Mouse (Mus musculus): Measurements from ENCODE around the gene Rab42.
"Not testable (repeated sequence)": the region's sequence is repeated elsewhere in the genome, so short reads cannot be mapped to it uniquely, and the experiment has no call there.

Gene Rab42

DNA sequence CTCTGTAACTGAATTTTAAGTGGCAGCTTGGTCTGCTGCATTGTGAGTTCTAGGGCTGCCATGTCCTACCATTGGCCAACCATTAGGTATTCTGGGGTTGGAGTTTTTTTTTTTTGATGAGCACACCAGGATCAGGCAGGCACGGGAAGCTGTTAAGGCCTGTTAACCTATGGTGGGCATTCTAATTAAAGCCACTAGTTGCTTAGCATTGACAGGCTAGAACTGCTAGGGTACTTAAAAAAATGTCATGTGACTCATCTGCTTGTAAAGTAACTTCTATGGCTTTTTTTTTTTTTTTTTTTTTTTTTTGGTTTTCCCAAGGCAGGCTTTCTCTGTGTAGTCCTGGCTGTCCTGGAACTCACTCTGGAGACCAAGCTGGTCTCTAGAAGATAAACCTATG lies 8.0 kb upstream of the Rab42 start:
- DNase-seq, result no peak

DNA sequence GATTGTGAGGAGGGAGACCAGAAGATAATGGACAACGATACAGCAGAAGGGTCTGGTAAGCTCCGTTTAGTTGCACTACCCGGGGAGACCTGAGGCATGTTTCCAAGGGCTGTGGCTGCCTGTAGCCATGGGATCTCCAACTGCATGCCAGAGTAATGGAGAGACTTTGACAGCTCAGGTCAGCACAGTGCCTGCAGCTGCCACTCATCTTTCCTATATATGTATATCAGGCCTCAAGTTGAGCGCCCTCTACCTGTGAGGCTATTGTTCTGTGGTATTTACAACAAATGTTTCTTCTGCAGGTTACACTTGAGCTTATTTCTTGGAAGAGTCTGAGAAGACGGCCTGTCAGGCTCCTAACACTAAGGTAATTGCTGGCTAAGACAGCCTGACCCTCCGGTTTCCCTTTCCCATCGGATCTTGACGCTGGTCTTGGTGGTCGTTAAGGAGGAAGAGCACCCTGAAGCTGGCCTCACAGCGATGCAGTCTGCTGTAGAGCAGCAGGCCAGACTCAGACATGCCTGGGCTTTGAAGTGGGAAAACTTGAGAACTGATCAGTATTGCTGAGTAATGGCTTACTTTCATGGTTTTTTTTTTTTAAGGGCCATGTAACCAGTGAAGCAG lies 6.8 kb upstream of the Rab42 start:
- peak; percentile 36 to 63 for DNase-seq

DNA sequence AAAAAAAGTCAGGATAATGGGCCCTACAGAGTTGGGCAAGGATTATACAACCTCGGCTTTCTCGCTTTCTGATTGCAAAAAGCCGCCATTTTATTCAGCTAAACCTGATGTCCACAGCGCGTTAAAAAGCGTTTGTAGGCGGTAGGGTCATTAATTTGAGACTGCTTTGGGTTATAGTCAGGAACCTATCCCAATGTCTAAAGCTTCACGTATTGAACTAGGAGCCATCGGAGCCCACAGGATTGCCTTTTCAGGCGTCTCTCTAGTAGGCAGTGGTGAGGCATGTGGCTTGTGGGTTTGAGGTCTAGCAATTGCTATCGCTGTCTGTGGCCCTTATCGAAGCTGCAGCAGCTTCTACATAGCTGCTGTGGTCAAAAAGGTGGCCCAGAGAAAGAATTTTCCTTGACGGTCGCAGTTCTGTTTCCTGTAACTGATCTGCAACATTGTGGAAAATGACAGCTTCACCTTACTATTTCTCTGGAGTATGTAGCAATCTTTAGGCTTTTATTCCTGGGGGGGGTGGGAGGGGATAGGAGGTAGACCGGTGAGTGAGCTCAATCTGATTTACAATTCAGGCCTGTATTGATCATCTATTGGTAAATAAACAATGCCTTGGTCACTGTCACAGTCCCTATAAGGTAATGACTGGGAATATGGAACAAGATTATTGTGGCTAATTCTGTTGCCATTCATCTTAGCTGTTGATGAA lies 6.1 kb upstream of the Rab42 start:
- peak in 1 of 2 experiments; percentile 10 for DNase-seq

DNA sequence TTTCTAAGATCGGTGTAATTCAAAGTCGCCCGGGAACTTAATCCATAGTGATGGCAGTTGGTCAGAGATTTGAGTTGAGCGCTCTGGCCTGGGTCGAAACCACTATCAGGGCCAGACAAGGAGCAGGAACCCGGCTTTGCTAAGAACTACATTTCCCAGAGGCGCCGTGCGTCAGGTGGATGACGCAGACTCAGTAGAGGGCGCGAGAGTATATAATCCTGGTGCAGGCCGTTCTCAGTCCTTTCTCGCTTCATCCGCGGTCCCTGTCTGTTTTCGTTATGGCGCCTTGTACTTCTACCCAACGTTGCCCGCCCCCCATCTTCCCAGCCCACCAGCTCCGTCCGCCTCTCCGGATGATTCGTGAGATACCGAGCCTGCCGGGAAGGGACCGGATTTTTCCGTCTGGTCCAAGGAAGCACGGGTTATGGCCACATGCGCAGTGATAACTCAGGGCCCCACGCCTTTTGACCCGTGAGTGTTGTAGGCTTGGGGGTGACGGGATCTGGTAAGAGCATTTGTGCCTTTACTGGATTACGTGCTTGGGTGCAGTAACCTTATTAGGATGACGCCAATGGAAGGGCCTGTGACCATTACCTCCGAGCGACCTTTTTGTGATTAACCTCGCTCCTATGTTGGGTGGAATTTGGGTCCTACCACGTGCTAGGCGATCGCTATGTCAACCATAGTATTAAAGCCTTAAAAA lies 5.4 kb upstream of the Rab42 start:
- peak; percentile 92 to 93 for DNase-seq

DNA sequence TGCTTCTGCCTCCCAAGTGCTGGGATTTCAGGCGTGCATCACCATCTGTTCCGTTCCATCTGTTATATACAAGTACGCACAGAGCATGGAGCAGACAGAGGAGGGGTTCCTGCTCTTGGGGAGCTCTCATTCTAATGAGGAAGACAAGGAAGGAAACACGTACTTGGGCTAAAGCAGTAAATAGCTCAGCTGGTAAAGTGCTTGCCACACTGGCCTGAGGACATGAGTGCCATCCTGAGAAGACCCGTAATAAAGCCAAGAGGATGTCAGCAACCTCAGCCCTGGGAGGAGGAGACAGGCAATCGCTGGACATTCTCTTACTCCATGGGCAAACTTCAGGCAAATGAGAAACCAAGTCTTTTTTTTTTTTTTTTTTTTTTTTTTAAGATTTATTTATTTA lies 2.8 kb upstream of the Rab42 start:
- DNase-seq, result no peak

DNA sequence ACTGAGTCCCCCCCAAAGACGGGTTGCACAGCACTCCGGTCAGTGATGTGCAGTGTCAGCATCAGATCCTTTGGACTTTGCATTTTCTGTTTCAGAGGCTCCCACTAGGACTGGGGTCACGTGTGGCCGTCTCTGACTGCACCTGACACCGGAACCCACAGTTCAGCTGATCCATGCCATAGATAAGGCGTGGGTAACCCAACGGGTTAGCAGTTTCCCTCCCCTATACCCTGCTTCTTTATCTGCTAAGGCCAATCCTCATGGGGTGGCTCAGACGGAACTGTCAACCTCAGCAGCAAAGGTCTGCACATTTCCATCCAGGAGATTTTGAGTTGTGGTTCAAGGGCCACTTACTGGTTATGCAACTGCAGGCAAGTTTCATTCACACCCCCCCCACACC lies 2.1 kb upstream of the Rab42 start:
- no peak for DNase-seq

DNA sequence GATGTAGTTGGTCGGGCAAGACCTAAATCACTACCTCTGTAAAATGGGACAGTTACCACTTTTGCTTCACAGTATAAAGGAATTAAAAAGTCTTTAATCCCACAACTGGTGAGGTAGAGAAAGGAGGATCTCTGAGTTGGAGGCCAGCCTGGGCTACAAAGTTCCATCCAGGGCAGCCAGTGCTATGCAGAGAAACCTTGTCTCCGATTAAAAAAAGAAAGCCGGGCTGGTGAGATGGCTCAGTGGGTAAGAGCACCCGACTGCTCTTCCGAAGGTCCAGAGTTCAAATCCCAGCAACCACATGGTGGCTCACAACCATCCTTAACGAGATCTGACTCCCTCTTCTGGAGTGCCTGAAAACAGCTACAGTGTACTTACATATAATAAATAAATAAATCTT lies 299 bp upstream of the Rab42 start:
- not testable (repeated sequence) for DNase-seq

DNA sequence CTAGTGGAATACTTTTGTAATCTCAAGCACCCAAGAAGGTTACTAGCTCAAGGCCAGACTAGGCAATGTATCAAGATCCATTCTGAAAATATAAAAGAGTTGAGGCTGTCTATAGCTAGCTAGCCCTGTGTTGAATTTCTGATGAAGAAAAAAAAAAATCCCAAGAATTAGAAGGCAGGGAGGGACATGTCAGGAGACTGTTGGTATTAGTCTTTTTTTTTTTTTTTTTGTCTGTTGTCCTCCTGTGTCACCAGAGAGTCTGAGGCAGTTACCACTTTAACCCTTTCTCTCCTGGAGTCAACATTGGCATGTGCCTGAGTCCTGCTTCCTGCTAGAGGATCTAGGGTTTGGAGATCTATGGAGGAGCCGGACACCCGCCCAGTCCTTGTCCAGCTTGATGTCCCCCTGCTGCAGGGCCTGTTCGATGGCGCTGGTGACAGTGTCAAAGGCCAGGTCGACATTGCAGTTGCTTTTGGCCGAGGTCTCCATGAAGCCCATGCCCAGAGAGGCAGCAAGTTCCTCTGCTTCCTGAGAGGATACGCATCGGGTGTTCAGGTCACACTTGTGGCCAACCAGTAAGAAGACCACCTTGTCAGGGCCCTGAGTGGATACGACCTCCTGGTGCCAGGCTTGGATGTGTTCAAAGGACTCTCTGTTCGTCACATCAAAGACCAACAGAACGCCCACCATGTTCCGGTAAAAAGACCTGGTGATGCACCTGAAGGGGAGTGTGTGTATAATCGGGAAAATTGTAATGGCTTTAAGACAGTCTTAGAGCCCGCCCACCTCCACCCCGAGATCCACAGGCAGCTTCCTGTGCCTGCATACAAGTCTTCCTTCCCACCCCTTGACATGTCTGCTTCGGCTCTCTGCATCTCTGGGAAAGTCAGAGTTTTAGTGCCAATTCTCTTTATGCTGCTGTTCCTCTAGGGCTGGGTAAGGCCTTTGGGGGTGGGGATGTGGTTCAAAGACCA lies 933 bp downstream of the Rab42 start:
- DNase-seq, result no peak

DNA sequence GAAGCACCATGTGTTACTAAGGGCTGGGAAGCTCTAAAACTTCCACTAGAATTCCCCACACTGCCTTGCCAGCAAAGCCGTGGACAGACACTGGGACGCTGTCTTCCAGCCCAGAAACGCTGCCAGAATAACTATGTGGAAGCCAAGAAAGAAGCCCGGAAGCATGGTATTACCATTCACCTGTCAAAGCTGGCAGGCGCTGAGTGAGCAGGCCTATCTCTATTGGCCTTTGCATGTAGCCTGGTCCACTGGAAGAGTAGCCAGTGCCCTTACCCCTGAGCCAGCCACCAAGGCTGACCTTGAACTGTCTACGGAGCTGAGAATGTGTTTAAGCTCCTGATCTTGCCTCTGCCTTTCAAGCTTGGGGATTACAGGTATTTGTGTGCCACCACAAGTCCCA lies 1.7 kb downstream of the Rab42 start:
- DNase-seq, result no peak

DNA sequence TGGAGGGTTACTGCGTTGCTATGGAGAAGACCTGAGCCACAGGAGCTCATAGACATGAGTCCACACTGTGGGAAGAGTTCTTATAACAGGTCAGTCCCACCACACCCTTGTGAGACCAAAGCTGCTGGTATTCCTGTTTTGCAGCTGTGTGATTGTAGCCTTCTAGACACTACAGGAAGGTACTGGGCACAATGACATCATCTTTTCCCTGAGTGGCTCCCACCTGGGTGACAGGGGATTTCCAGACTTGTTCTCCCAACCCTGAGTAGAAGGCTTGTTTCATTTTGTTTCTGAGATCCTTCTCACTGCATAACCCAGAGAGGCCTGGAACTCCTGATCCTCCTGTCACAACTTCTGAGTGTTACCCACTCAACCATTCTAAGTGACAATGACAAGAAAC lies 3.3 kb downstream of the Rab42 start:
- no peak for DNase-seq

DNA sequence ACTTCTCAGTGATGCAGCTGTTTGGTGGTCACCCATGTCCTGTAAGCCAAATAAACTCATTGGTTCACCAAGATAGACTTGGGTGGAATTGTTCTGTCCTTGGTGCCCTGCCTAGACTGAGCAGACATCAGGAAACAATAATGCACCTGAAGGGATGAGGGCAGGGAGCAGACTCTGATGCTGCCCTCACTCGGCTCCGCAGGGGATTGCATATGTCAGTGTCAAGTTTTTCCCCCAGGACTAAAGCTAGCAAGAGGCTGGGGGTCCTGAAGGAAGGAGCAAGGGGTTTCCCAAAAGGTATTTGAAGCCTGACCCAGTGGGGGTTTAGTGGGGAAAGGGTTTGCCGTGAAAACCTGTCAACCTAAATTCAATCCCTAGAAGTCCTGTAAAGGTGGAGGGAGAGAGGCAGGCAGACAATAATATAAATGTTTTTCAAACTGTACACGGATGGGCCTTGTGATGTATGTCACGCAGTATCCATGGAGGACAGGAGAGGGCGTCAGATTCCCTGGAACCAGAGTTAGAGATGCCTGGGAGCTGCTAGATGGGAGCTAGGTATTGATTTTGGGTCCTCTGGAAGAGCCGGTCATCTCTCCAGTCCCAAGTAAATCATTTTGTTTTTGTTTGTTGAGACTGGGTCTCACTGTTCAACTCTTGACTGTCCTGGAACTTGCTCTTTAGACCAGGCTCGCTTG lies 7.3 kb downstream of the Rab42 start:
- no peak for DNase-seq

DNA sequence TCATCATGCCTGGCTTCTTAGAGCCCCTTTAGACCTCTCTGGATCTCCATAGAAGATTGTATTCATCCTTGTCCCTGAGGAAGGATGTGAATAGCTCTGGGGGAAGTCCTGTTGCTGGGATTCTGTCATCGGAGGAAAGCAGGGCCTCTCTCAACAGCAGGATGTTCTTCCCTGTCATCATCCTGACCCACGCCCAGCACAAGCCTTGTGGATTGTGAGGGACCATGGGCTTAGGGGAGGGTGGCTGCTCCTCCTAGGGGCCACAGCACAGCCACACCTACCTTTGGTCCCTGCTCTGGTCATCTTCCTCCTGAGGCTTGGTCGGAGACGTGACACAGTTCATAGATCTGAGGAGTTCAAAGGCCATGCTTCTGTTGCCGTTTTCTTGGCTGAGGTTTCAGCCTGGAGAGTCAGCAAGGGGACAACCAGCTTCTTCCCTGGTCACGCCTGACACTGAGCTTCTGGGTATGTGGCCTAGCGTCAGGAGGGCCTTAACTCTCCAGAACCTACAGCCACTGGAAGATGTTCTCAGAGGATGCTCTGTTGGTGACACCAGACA lies 9.4 kb downstream of the Rab42 start:
- DNase-seq, result peak; percentile 19 to 40

DNA sequence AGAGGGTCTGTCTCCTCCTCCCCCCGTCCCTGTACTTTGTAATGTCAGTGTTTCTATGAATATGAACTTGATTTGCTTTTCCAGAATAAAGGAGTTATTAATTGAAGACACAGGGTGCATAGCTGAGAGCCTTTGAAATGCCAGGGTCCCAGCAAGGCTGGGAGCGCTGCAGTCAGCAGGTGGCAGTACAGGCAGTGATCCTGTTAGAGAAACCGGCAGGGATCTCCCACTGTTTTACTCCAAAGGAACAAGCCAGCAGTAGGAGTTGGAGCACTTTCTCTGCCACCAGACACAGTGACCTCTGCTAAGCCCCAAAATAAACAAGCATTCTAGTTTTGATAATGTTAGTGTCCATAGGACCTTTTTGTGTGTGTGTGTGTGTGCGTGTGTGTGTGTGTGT lies 10.2 kb downstream of the Rab42 start:
- peak; percentile 54 to 64 for DNase-seq

DNA sequence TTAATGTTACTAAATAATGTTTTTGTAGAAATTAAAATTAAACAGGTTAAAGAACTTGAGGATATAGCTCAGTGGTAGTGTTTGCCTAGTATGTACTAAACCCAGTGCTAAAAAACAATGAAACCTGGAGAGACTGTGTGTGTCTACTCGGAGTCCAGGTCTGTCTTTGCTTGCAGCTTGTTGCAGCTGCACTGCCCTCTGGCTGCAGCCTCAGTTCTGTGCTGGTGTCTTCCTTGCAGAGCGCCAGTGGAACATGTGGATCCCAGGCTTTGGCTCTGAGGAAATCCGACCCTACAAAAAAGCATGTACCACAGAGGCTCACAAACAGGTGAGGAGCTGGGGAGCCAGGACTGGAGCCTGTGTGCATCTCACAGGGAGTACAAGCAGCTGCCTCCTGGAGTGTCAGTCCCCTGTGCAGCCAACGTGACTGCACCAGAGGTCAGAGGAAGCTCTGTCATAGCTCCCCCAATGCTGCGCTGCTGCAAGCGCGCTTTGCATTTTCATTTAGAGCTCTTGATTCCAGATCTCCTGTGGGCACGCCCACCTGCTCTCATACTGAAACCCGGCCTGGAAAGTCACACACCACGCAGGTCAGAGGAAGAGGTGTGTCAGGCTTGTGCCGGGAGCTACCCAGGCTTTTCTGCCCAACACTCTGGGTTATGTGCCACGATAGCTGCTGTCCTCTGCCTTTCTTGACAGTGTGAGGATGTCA lies 11.4 kb downstream of the Rab42 start:
- DNase-seq, result no peak

DNA sequence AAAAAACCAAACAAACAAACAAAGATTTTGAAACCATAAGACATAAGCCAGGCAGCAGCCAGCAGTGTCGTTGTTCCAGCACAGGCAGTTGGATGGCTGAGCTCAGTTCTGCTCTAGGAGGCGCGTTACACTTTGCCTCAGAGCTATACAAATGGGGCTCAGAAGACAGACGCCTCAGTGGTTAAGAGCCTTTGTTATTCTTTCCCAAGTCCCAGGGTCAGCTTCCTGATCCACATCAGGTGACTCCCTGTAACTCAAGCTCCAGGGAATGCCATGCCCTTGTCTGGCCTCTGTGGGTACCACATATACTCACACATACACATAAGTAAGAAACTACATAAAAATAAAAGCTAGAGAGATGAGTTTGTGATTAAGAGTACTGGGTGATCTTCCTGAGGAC lies 12.1 kb downstream of the Rab42 start:
- DNase-seq, result no peak

DNA sequence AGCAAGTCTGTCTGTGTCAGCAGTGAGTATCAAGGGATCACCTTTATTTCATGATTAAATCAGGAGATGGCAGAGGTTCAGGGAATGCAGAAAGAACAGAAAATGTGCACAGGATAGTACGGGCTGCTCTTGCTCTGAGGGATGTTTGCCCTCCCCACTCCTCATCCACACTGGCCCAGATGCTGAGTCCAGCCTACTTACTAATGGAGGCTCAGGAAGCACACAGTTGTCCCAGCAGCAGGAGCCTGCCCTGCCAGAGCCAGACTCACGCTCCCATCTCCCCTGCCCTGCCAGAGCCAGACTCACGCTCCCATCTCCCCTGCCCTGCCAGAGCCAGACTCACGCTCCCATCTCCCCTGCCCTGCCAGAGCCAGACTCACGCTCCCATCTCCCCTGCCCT lies 14.3 kb downstream of the Rab42 start:
- not testable (repeated sequence) for DNase-seq

DNA sequence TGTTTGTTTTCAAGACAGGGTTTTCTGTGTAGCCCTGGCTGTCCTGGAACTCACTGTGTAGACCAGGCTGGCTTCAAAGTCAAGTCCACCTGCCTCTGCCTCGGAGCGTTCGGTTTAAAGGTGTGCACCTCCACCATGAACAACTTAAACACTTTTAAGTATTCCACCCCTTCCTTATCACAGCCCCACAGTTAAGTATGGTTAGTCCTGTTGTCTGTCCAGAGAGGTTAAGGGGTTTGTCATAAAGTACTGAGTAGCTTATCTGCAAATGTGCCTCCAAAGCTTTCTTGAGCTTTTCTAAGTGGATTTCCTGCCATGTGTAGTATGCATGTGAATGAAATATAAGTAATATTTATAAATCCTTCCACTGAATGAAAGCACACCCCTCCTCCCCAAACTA lies 27.2 kb downstream of the Rab42 start:
- no peak for DNase-seq

DNA sequence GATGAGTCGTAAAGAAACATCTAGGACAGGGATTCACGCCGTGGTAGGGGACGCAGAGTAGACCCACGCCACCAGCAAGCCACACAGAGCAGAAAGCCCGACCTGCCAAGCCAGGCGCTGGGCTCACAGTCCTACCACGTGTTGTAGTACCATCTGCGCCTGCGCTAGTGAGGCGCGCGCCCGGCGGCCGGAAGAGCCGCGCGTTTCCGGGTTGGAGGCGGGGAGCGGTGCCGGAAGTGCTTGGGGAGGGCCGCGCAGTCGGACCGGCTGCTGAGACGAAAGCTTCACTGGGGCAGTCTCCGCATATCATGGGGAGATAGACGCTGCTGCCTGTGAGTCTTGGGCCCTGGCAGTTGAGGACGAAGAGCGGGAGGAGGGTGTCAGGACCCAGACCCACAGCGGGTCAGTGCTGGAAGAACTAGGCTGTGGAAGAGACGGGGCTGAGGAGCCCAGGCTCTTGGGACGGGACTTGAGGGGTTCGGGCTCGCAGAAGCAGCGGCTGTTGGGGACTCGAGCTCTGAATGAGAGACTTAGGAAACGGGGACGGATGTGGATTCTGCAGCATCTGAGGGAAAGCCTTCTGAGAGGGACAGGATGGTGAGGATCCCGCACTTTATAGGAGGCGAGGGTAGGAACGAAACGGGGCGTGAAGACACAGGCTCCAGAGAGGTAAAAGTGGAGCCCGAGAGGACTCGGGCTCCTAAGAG lies 28.9 kb downstream of the Rab42 start, which contains the start of gene Taf12:
Taf12 (plus strand) TSS at position 220 of the 707 bp plus-strand sequence.
- DNase-seq, result peak; percentile 94 to 96

DNA sequence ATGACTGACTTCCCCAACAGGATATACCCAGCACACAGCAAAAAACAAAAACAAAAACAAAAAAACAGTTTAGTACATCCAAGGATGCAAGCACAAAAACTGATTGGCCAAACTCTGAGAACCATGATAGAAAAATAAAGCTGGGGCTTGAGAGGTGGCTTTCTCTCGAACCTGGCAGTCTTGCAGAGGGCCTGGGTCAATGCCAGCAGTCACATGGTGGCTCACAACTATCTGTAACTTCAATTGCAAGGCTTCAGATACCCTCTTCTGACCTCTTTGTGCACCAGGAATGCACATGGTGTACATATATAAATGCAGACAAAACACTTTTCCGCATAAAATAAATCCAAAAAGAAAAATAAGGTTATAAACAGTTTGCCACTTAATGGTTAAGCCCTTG lies 30.0 kb downstream of the Rab42 start:
- no peak for DNase-seq

DNA sequence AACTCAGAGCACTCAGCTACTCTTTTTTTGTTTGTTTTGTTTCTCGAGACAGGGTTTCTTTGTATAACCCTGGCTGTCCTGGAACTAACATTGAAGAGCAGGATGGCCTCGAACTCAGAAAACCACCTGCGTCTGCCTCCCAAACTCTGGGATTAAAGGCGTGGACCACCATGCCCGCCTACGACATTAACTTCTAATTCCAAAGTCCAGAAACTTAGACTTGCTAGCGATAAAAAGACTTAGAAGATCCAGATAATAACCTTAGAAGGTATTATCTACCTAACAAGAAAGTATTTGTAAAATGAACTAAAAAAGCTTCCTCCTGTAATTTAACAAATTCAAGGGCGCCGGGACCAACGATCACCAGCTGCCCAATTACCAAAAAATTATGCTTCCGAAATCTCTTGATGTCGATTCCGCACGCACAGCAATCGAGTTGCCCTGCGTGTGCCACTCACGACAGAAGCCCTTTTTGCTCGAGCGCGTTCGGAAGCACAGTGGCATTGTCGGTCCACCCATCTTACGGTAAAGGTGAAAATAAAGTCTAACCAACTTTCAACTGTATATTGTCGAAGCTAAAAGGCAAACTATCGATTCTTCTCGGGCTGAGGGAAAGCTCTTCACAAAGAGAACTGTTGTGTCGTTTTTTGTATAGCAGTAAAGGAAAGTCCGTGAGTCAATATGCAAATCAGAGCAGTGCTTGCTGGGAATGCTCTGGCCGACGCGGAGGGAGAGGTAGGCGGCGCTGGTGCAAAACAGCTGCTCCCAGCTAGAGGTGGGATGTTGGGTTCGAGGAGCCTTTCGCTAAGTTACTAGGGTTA lies 33.2 kb downstream of the Rab42 start:
- DNase-seq, result peak; percentile 87 to 89
